Mouse (Mus musculus) brain, embryonic 14.5 days (tissue): ENCODE measurements around the gene Hacl1. TPM values are rescaled to one million over a fixed set of nuclear protein-coding genes. Genes with fewer than 3 reads are reported as not detected.

Source experiments
- DNase-seq: peaks from one replicate; pipeline ENCODE4 v3.0.0-alpha.2; 2011; ENCODE audit warnings: low read depth
- CTCF ChIP-seq: fragments of 200-500 bp; IDR thresholded peaks from 2 replicates; pipeline ENCODE4 v1.5.1; 2012; ENCODE audit warnings: inconsistent platforms, mild to moderate bottlenecking, moderate library complexity, borderline replicate concordance; ENCODE audit not compliant: insufficient read depth, insufficient read length; ENCODE audit errors: extremely low read depth
- POLR2A ChIP-seq: fragments of 200-500 bp; IDR thresholded peaks from 2 replicates; pipeline ENCODE4 v1.6.1; 2012; ENCODE audit warnings: mild to moderate bottlenecking, inconsistent platforms, borderline replicate concordance; ENCODE audit not compliant: poor library complexity, insufficient read depth, insufficient read length, severe bottlenecking; ENCODE audit errors: extremely low read depth
- polyA plus RNA-seq: library from polyadenylated mRNA; depleted of rRNA; stranded (reverse); fragments of >200 nt; gene quantifications from 2 replicates; pipeline ENCODE4 v1.2.3, GENCODE M21; 2012

Gene Hacl1
- polyA plus RNA-seq, 1 experiment = 8.7 TPM

- no peak for TF ChIP-seq POLR2A
- no peak for TF ChIP-seq CTCF
- peak; percentile 47 for DNase-seq
Measured at GRCm38 (mm10) chr14:31658126-31658680, 17.1 kb upstream of the Hacl1 start.

- no peak for TF ChIP-seq POLR2A
- TF ChIP-seq CTCF = peak; percentile 87
- peak; percentile 87 for DNase-seq
Measured at GRCm38 (mm10) chr14:31656857-31657645, 16.0 kb upstream of the Hacl1 start.

GRCm38 (mm10) chr14:31656386-31656785, 15.3 kb upstream of the Hacl1 start:
- DNase-seq = no peak
- TF ChIP-seq CTCF = no peak

GRCm38 (mm10) chr14:31655406-31655805, 14.3 kb upstream of the Hacl1 start:
- no peak for DNase-seq
- TF ChIP-seq CTCF (no peak), POLR2A (no peak)

- DNase-seq = no peak
- no peak for TF ChIP-seq CTCF
- no peak for TF ChIP-seq POLR2A
Measured at GRCm38 (mm10) chr14:31654816-31655215, 13.7 kb upstream of the Hacl1 start.

- no peak for TF ChIP-seq CTCF
- no peak for TF ChIP-seq POLR2A
- DNase-seq = no peak
Measured at GRCm38 (mm10) chr14:31653101-31653875, 12.2 kb upstream of the Hacl1 start.

GRCm38 (mm10) chr14:31652624-31653023, 11.5 kb upstream of the Hacl1 start:
- no peak for TF ChIP-seq POLR2A
- TF ChIP-seq CTCF = no peak
- no peak for DNase-seq

GRCm38 (mm10) chr14:31652106-31652505, 11.0 kb upstream of the Hacl1 start:
- no peak for DNase-seq
- no peak for TF ChIP-seq CTCF
- no peak for TF ChIP-seq POLR2A

- no peak for TF ChIP-seq POLR2A
- TF ChIP-seq CTCF = no peak
- no peak for DNase-seq
Measured at GRCm38 (mm10) chr14:31651206-31651605, 10.1 kb upstream of the Hacl1 start.

GRCm38 (mm10) chr14:31650347-31650746, 9.3 kb upstream of the Hacl1 start:
- TF ChIP-seq POLR2A = no peak
- peak; percentile 12; the same call in 1 of the 2 replicates for TF ChIP-seq CTCF
- no peak for DNase-seq

- TF ChIP-seq POLR2A (no peak), CTCF (no peak)
- DNase-seq = no peak
Measured at GRCm38 (mm10) chr14:31647991-31648390, 6.9 kb upstream of the Hacl1 start.
